Mouse (Mus musculus) hindbrain, embryonic 15.5 days (tissue): ENCODE data around the gene Mief2. TPM values are rescaled to one million over a fixed set of nuclear protein-coding genes. Genes with fewer than 3 reads are reported as not detected.

Source experiments
- microRNA-seq: library from miRNA; unstranded; fragments of <30 nt; microRNA quantifications from one replicate; pipeline ENCODE4, GENCODE M21; 2016
- polyA plus RNA-seq: library from polyadenylated mRNA; unstranded; fragments of >200 nt; fragmentation: Nextera tagmentation; extraction: Ambion mirVana; gene quantifications from 2 replicates; pipeline ENCODE4 v1.2.1, GENCODE M21; 2015

The Mief2 gene
- polyA plus RNA-seq, 1 experiment from 2014 or later = 27.0 TPM

Small RNA genes lying within 50 kb of the gene (microRNA-seq; reads per million reads assigned to microRNA genes)
- 0.65 reads per million for gene Mir5100

Other genes starting within 250 kb of the Mief2 start
- gene Alkbh5, start 192.0 kb upstream of the Mief2 start, polyA plus RNA-seq = 22.1 and 23.4 TPM in 2 replicates
- 51.7 and 53.2 TPM in 2 replicates for gene Llgl1, start 28.7 kb upstream of the Mief2 start, polyA plus RNA-seq
- gene Flii, start 1.1 kb upstream of the Mief2 start, polyA plus RNA-seq = 72.7 and 77.5 TPM in 2 replicates
- gene Top3a, start 49.0 kb downstream of the Mief2 start, polyA plus RNA-seq = 7.9 and 8.9 TPM in 2 replicates
- gene Smcr8, start 49.1 kb downstream of the Mief2 start, polyA plus RNA-seq = 5.7 and 6.7 TPM in 2 replicates
- gene Shmt1, start 83.3 kb downstream of the Mief2 start, polyA plus RNA-seq = 10.0 TPM in 2 replicates
- gene Dhrs7b, start 102.2 kb downstream of the Mief2 start, polyA plus RNA-seq = 35.0 and 36.5 TPM in 2 replicates
- 58.6 and 58.8 TPM in 2 replicates for gene Tmem11, start 150.9 kb downstream of the Mief2 start, polyA plus RNA-seq
- gene Natd1, start 186.4 kb downstream of the Mief2 start, polyA plus RNA-seq = 30.8 and 32.9 TPM in 2 replicates
- gene Map2k3, start 203.6 kb downstream of the Mief2 start, polyA plus RNA-seq = 31.5 and 31.8 TPM in 2 replicates